Mouse (Mus musculus) brain, embryonic 14.5 days (tissue): Measurements from ENCODE around the gene Haus2.

Experiments
- CTCF ChIP-seq: fragments of 200-500 bp; IDR thresholded peaks from 2 replicates; pipeline ENCODE4 v1.5.1; 2012; ENCODE audit warnings: inconsistent platforms, mild to moderate bottlenecking, moderate library complexity, borderline replicate concordance; ENCODE audit not compliant: insufficient read depth, insufficient read length; ENCODE audit errors: extremely low read depth
- POLR2A ChIP-seq: fragments of 200-500 bp; IDR thresholded peaks from 2 replicates; pipeline ENCODE4 v1.6.1; 2012; ENCODE audit warnings: mild to moderate bottlenecking, inconsistent platforms, borderline replicate concordance; ENCODE audit not compliant: poor library complexity, insufficient read depth, insufficient read length, severe bottlenecking; ENCODE audit errors: extremely low read depth

DNA sequence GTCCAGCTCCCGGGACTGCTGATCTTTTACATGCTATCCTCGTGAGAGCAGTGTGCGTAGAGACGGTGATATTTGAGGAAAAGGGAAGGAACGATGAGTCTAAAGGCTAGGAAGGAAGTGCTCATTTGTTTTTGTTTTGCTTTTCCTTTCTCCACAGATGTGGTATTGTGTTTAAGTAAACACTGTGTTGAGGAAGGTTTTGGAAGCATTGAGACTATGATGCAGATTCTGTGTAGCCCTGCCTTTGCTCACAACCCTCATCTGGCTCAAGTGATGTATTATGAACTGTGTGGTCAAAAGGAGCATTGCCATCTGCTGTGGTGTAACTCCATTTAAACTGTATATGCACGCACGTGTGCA, 43.7 kb downstream of the Haus2 start:
- TF ChIP-seq CTCF (no peak), POLR2A (no peak)
